Mouse (Mus musculus) CH12.LX (cell line): Measurements from ENCODE around the gene Fat1. TPM values are rescaled to one million over a fixed set of nuclear protein-coding genes. Genes with fewer than 3 reads are reported as not detected.

ENCODE experiments used
- DNase-seq: peaks from one replicate; pipeline ENCODE4 v3.0.0-alpha.2; 2013; ENCODE audit errors: extremely low read depth
- H3K27ac ChIP-seq: 2 replicates; pipeline ENCODE4 v1.5.1; 2012; ENCODE audit warnings: low read depth, mild to moderate bottlenecking, control low read depth, moderate library complexity; ENCODE audit not compliant: insufficient read depth
- H3K27me3 ChIP-seq: replicated peaks from 2 replicates; pipeline ENCODE3; 2012; ENCODE audit warnings: inconsistent platforms
- H3K36me3 ChIP-seq, 2 experiments: replicated peaks in 1 of 2; 2 replicates each; pipeline versions ENCODE3 to v1.6.1; 2012; ENCODE audit warnings: inconsistent platforms in 1 of 2, low read length in 1 of 2, mild to moderate bottlenecking in 1 of 2, mixed read lengths in 1 of 2, moderate library complexity in 1 of 2; ENCODE audit not compliant: control insufficient read depth in 1 of 2, insufficient read depth in 1 of 2
- H3K4me1 ChIP-seq, 2 experiments: 2 replicates each; pipeline ENCODE4 v1.6.1; 2012; ENCODE audit warnings: inconsistent platforms in 1 of 2, moderate library complexity in 1 of 2; ENCODE audit not compliant: insufficient read depth in 2 of 2, control insufficient read depth in 1 of 2
- H3K4me2 ChIP-seq: 2 replicates; pipeline ENCODE4 v1.6.1; 2012; ENCODE audit warnings: low read depth, mild to moderate bottlenecking, control low read depth; ENCODE audit not compliant: poor library complexity, insufficient read depth, severe bottlenecking
- H3K4me3 ChIP-seq, 3 experiments: fragments of 150-350 bp in 1 of 3; sonication (generic) in 1 of 3; replicated peaks in 1 of 3; 2 replicates each; pipeline versions ENCODE3 to v1.5.1; 2011 to 2012; ENCODE audit warnings: low read depth in 2 of 3, low read length in 2 of 3, mild to moderate bottlenecking in 2 of 3, moderate library complexity in 2 of 3, control low read depth in 1 of 3, improper control_type of control experiment in 1 of 3, inconsistent platforms in 1 of 3, mixed read lengths in 1 of 3; ENCODE audit not compliant: poor library complexity in 1 of 3
- H3K79me2 ChIP-seq: replicated peaks from 2 replicates; pipeline ENCODE4 v1.6.1; 2012; ENCODE audit warnings: mild to moderate bottlenecking, moderate library complexity; ENCODE audit not compliant: control insufficient read depth, poor library complexity, insufficient read depth, severe bottlenecking; ENCODE audit errors: extremely low read depth
- H3K9ac ChIP-seq: 2 replicates; pipeline ENCODE4 v1.6.1; 2012; ENCODE audit warnings: low read depth, mild to moderate bottlenecking, control low read depth, moderate library complexity; ENCODE audit not compliant: insufficient read depth
- H3K9me3 ChIP-seq: replicated peaks from 2 replicates; pipeline ENCODE3; 2012; ENCODE audit warnings: low read length, inconsistent platforms, mixed read lengths
- BHLHE40 ChIP-seq: IDR thresholded peaks from 2 replicates; pipeline ENCODE4 v1.6.1; 2011; ENCODE audit warnings: mild to moderate bottlenecking, low read depth, low read length, improper control_type of control experiment
- CHD1 ChIP-seq: IDR thresholded peaks from 2 replicates; pipeline ENCODE4 v1.6.1; 2012; ENCODE audit warnings: low read depth, low read length, improper control_type of control experiment, inconsistent platforms
- CHD2 ChIP-seq: IDR thresholded peaks from 2 replicates; pipeline ENCODE4 v1.6.1; 2011; ENCODE audit warnings: low read length, improper control_type of control experiment
- ELF1 ChIP-seq: IDR thresholded peaks from 2 replicates; pipeline ENCODE4 v1.6.1; 2014; ENCODE audit warnings: low read depth, mild to moderate bottlenecking, inconsistent platforms, low read length, improper control_type of control experiment
- EP300 ChIP-seq: IDR thresholded peaks from 2 replicates; pipeline ENCODE4 v1.6.1; 2011; ENCODE audit warnings: low read length, improper control_type of control experiment
- ETS1 ChIP-seq: conservative IDR thresholded peaks from 2 replicates; pipeline ENCODE4 v1.6.1; 2012; ENCODE audit warnings: low read depth, mild to moderate bottlenecking, inconsistent platforms, low read length, improper control_type of control experiment, moderate library complexity
- HCFC1 ChIP-seq: IDR thresholded peaks from 2 replicates; pipeline ENCODE4 v1.6.1; 2012; ENCODE audit warnings: low read depth, mild to moderate bottlenecking, inconsistent platforms, low read length, improper control_type of control experiment
- JUN ChIP-seq: IDR thresholded peaks from 2 replicates; pipeline ENCODE4 v1.6.1; 2011; ENCODE audit warnings: low read depth, mild to moderate bottlenecking, low read length, improper control_type of control experiment, moderate library complexity; ENCODE audit not compliant: insufficient read depth
- JUND ChIP-seq: conservative IDR thresholded peaks from 2 replicates; pipeline ENCODE4 v1.6.1; 2011; ENCODE audit warnings: low read depth, low read length, improper control_type of control experiment
- MAX ChIP-seq: IDR thresholded peaks from 2 replicates; pipeline ENCODE4 v1.6.1; 2011; ENCODE audit warnings: low read length, improper control_type of control experiment
- MEF2A ChIP-seq: IDR thresholded peaks from 2 replicates; pipeline ENCODE4 v1.6.1; 2014; ENCODE audit warnings: low read depth, mild to moderate bottlenecking, inconsistent platforms, low read length, improper control_type of control experiment, borderline replicate concordance
- MXI1 ChIP-seq: IDR thresholded peaks from 2 replicates; pipeline ENCODE4 v1.6.1; 2011; ENCODE audit warnings: mild to moderate bottlenecking, low read depth, low read length, improper control_type of control experiment
- NRF1 ChIP-seq: IDR thresholded peaks from 2 replicates; pipeline ENCODE4 v1.6.1; 2014; ENCODE audit warnings: low read depth, mild to moderate bottlenecking, inconsistent platforms, low read length, improper control_type of control experiment, moderate library complexity
- PAX5 ChIP-seq: IDR thresholded peaks from 2 replicates; pipeline ENCODE4 v1.6.1; 2012; ENCODE audit warnings: low read length, inconsistent platforms, mixed read lengths
- POLR2A ChIP-seq: IDR thresholded peaks from 2 replicates; pipeline ENCODE4 v1.6.1; 2011; ENCODE audit warnings: low read depth, mild to moderate bottlenecking, improper control_type of control experiment, low read length
- RAD21 ChIP-seq: IDR thresholded peaks from 2 replicates; pipeline ENCODE4 v1.6.1; 2011; ENCODE audit warnings: low read depth, mild to moderate bottlenecking, low read length, improper control_type of control experiment, moderate library complexity
- RCOR1 ChIP-seq: conservative IDR thresholded peaks from 2 replicates; pipeline ENCODE4 v1.6.1; 2012; ENCODE audit warnings: low read depth, mild to moderate bottlenecking, inconsistent platforms, low read length, improper control_type of control experiment
- SIN3A ChIP-seq: IDR thresholded peaks from 2 replicates; pipeline ENCODE4 v1.6.1; 2012; ENCODE audit warnings: low read length, improper control_type of control experiment, inconsistent platforms
- SMC3 ChIP-seq: IDR thresholded peaks from 2 replicates; pipeline ENCODE4 v1.6.1; 2011; ENCODE audit warnings: low read depth, low read length, improper control_type of control experiment
- TBP ChIP-seq: conservative IDR thresholded peaks from 2 replicates; pipeline ENCODE4 v1.6.1; 2011; ENCODE audit warnings: low read depth, low read length, improper control_type of control experiment
- TCF12 ChIP-seq: IDR thresholded peaks from 2 replicates; pipeline ENCODE4 v1.6.1; 2014; ENCODE audit warnings: low read depth, mild to moderate bottlenecking, inconsistent platforms, low read length, improper control_type of control experiment
- UBTF ChIP-seq: IDR thresholded peaks from 2 replicates; pipeline ENCODE4 v1.6.1; 2012; ENCODE audit warnings: low read depth, mild to moderate bottlenecking, inconsistent platforms, low read length, improper control_type of control experiment, moderate library complexity
- USF1 ChIP-seq: IDR thresholded peaks from 2 replicates; pipeline ENCODE4 v1.6.1; 2014; ENCODE audit warnings: low read depth, mild to moderate bottlenecking, inconsistent platforms, low read length, improper control_type of control experiment
- USF2 ChIP-seq: conservative IDR thresholded peaks from 2 replicates; pipeline ENCODE4 v1.6.1; 2011; ENCODE audit warnings: low read depth, low read length, improper control_type of control experiment
- dilution Hi-C: fragments of 300-500 bp; cut with MboI; formaldehyde crosslinking; loops from 2 replicates; pipeline ENCODE4 v1.14.3; 2020; ENCODE audit warnings: low sequenced_read_pairs; ENCODE audit not compliant: extremely low pct_unique_long_range_greater_than_20kb, extremely low pct_ligation_motif_present
- in situ Hi-C: fragments of 300-500 bp; cut with MboI; formaldehyde crosslinking; loops from 3 replicates; pipeline ENCODE4 v1.14.3; 2019; ENCODE audit warnings: low sequenced_read_pairs, low pct_ligation_motif_present, low pct_unique_long_range_greater_than_20kb, mixed read lengths
- polyA plus RNA-seq: library from polyadenylated mRNA; unstranded; fragments of >175 nt; gene quantifications from 2 replicates; pipeline ENCODE4 v1.2.1, GENCODE M21; 2012; ENCODE audit warnings: low read depth; ENCODE audit not compliant: insufficient read length
- total RNA-seq, 2 experiments: library from RNA; depleted of rRNA; stranded (reverse); fragments of 300-350 nt in 1 of 2; fragments of >200 nt in 1 of 2; gene quantifications; 2 replicates each; pipeline ENCODE4 v1.2.3; 2012 to 2014

Fat1 gene
- total and polyA plus RNA-seq, 3 experiments, result under 0.01 TPM; not detected in 2

GRCm38 (mm10) chr8:44924995-44925394, 10.3 kb upstream of the Fat1 start:
- no peak overlapping the region for H3K4me3 ChIP-seq
- no peak overlapping the region for H3K27ac ChIP-seq
- H3K79me2 ChIP-seq, result no peaks in the 10 kb centered on the region
- H3K36me3 ChIP-seq, result no peaks in the 10 kb centered on the region
- no peak for TF ChIP-seq RCOR1
- TF ChIP-seq JUND, result no peak
- TF ChIP-seq USF2, result no peak
- TF ChIP-seq USF1, result no peak
- no peak for TF ChIP-seq JUN
- TF ChIP-seq EP300, result no peak
- TF ChIP-seq CHD2, result no peak
- no peak for TF ChIP-seq HCFC1
- TF ChIP-seq RAD21, result no peak
- no peak for TF ChIP-seq ETS1
- no peak for TF ChIP-seq MXI1
- no peak for TF ChIP-seq SIN3A
- no peak for TF ChIP-seq PAX5
- dilution Hi-C loops (no loop called here), in situ Hi-C loops (no loop called here)
- peaks cover 64% of the 10 kb centered on the region for H3K9me3 ChIP-seq
- no peaks in the 10 kb centered on the region for H3K27me3 ChIP-seq
- no peaks in the 10 kb centered on the region for H3K4me1 ChIP-seq
- no peak overlapping the region for H3K4me2 ChIP-seq
- H3K9ac ChIP-seq, result no peak overlapping the region
- no peak for DNase-seq

GRCm38 (mm10) chr8:44930058-44930457, 5.2 kb upstream of the Fat1 start:
- H3K36me3 ChIP-seq, result no peaks in the 10 kb centered on the region
- dilution Hi-C loops, result no loop called here

More at GRCm38 (mm10) chr8:44930058-44930457, 5.2 kb upstream of the Fat1 start:
- H3K4me1 ChIP-seq, result no peaks in the 10 kb centered on the region
- H3K27me3 ChIP-seq, result no peaks in the 10 kb centered on the region
- peaks cover 70% of the 10 kb centered on the region for H3K9me3 ChIP-seq
- no peak overlapping the region for H3K27ac ChIP-seq
- in situ Hi-C loops, result no loop called here
- no peak overlapping the region for H3K4me2 ChIP-seq
- no peak for DNase-seq
- H3K4me3 ChIP-seq, result no peak overlapping the region
- no peaks in the 10 kb centered on the region for H3K79me2 ChIP-seq
- H3K9ac ChIP-seq, result no peak overlapping the region
- TF ChIP-seq BHLHE40 (no peak), EP300 (no peak), TBP (no peak), ETS1 (no peak), ELF1 (no peak), JUN (no peak), CHD1 (no peak), UBTF (no peak), SMC3 (no peak), POLR2A (no peak), TCF12 (no peak), HCFC1 (no peak), USF2 (no peak), MEF2A (no peak), MAX (no peak), NRF1 (no peak)
